Mouse (Mus musculus): Measurements from ENCODE around the gene Ift46. TPM values are rescaled to one million over a fixed set of nuclear protein-coding genes. Genes with fewer than 3 reads are reported as not detected.

The Ift46 gene
- polyA plus RNA-seq, 1 experiment = 132 TPM

DNA sequence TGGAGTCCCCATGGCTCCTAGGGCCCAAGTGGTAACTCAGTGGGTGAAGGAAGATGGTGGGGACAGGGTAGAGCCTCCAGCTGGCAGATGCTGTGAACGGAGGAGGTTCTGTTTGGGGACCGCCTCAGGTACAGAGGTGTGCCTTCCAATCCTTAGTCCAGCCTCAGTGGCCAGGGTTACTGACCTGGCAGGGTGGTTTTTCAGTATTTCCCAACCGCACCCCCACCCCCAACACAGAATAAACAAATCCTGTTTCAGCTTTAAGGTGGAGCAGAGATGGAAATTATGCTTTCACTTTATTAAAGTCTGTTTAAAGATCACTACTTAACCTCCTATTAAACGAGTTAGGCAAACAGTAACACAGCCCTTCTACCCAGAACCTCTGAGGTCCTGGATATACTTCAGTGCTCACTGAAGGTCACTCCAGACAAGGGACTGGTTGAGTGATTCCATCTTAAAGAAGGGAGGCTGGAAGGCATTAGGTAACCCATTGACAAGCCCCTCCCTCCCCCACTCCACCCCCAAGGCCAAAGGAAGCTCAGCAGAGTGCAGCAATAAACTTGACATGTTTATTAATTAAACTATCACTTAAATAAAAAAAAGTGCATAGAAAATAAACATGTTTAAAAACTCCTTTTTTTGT, 35.2 kb downstream of the Ift46 start, which contains the start of gene Ttc36:
Gene Ttc36 (minus strand): TSS at position 265 of the 643 bp plus-strand sequence.
- TF ChIP-seq POLR2A (IDR thresholded peaks at IDR 0.05; ENCODE audit: low read depth, low read length) (no peak), CTCF (IDR thresholded peaks at IDR 0.05; ENCODE audit: borderline replicate concordance, insufficient read depth, low read length) (no peak)
- Histone ChIP-seq H3K4me1 (ENCODE audit: control insufficient read depth, insufficient read depth, low read length) (no peaks in the 10 kb centered on the region), H3K27ac (ENCODE audit: insufficient read depth, low read length) (no peak within 1 kb of the TSS), H3K4me3 (ENCODE audit: insufficient read depth, low read length) (no peak within 1 kb of the TSS)

DNA sequence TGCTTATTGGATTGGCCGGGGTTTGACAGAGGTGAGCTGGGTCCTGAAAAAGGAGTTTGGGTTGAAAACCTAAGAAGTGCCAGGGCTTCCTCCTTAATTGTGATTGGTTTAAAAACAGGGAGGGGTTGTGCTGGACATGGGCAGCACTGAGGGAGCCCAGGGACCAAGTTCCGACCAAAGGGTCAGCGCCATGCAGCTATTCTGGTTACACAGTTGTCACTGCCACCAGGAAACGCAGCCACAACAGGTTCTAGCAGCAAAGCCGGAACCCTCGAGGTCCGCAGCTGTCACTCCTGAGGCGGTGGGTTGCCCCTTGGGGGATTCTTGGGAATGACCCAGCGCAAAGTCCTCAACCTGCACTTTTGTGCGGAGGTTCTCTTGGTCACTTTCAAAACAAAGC, 37.0 kb downstream of the Ift46 start:
- TF ChIP-seq CTCF (IDR thresholded peaks at IDR 0.05; ENCODE audit: borderline replicate concordance, insufficient read depth, low read length) (no peak), POLR2A (IDR thresholded peaks at IDR 0.05; ENCODE audit: low read depth, low read length) (no peak)
- Histone ChIP-seq H3K4me1 (ENCODE audit: control insufficient read depth, insufficient read depth, low read length) (no peaks in the 10 kb centered on the region), H3K4me3 (ENCODE audit: insufficient read depth, low read length) (no peak overlapping the region), H3K27ac (ENCODE audit: insufficient read depth, low read length) (no peak overlapping the region)

DNA sequence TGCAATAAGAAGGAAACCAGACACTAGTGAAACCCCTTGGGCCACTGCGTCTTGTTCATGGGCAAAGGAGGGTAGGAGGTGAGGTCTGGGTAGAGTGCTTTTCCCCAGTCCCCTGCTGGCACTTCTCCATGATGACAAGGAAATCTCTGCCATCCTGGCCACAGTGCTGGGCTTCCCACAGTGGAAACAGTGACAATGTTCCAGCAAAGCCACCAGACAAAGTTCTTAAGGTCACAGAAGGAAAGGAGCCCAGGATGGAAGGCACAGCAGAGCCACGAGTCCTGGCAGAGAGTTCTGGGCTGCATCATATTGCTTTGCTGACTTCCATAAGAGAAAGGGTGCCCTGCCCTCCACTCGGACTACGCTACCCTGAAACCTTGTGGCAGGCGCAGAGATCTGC, 37.8 kb downstream of the Ift46 start:
- TF ChIP-seq CTCF (IDR thresholded peaks at IDR 0.05; ENCODE audit: borderline replicate concordance, insufficient read depth, low read length) (no peak), POLR2A (IDR thresholded peaks at IDR 0.05; ENCODE audit: low read depth, low read length) (no peak)
- Histone ChIP-seq H3K4me1 (ENCODE audit: control insufficient read depth, insufficient read depth, low read length) (no peaks in the 10 kb centered on the region), H3K27ac (ENCODE audit: insufficient read depth, low read length) (no peak overlapping the region), H3K4me3 (ENCODE audit: insufficient read depth, low read length) (no peak overlapping the region)

DNA sequence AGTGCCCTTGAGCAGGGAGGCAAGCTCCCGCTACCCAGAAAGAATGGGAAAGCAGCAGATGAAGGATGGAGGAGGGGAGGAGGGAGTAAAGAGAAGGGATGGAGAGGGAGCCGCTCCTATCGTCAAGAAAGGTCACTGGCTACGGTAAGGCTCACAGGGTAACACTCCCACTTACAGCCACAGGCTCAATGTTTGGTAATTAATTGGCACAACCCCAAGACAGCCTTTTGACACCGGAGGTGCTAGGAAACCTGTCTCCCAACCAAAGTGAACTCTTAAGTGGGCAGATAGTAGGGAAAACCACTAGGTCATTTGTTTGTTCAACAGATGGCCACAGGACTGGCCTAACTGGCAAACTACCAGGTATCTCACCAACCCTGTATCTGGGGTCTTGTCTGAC, 39.4 kb downstream of the Ift46 start:
- TF ChIP-seq POLR2A (IDR thresholded peaks at IDR 0.05; ENCODE audit: low read depth, low read length) (no peak), CTCF (IDR thresholded peaks at IDR 0.05; ENCODE audit: borderline replicate concordance, insufficient read depth, low read length) (no peak)
- no peak overlapping the region for H3K4me3 ChIP-seq (ENCODE audit: insufficient read depth, low read length)
- H3K4me1 ChIP-seq (ENCODE audit: control insufficient read depth, insufficient read depth, low read length) = no peaks in the 10 kb centered on the region
- no peak overlapping the region for H3K27ac ChIP-seq (ENCODE audit: insufficient read depth, low read length)

DNA sequence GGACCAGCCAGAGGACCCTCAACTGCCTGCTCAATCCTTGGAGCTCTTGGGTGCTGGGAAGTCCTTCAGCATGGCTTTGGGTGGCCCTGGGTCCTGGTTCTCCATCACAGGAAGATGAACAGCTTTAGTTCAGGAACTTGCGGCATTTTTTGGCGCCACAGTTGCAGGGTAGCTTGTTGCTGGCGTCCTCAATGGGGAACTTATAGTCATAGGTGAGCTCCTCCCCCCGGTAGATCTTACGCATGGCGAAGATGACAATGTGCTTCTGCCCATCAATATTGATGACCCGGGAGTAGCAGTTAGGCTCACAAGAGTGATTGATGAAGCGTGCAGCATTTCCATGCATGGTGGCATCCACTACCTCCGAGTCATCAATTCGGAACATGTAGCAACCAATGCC, 40.1 kb downstream of the Ift46 start:
- Histone ChIP-seq H3K4me1 (ENCODE audit: control insufficient read depth, insufficient read depth, low read length) (no peaks in the 10 kb centered on the region), H3K27ac (ENCODE audit: insufficient read depth, low read length) (no peak overlapping the region), H3K4me3 (ENCODE audit: insufficient read depth, low read length) (no peak overlapping the region)
- TF ChIP-seq CTCF (IDR thresholded peaks at IDR 0.05; ENCODE audit: borderline replicate concordance, insufficient read depth, low read length) = no peak
- no peak for TF ChIP-seq POLR2A (IDR thresholded peaks at IDR 0.05; ENCODE audit: low read depth, low read length)

DNA sequence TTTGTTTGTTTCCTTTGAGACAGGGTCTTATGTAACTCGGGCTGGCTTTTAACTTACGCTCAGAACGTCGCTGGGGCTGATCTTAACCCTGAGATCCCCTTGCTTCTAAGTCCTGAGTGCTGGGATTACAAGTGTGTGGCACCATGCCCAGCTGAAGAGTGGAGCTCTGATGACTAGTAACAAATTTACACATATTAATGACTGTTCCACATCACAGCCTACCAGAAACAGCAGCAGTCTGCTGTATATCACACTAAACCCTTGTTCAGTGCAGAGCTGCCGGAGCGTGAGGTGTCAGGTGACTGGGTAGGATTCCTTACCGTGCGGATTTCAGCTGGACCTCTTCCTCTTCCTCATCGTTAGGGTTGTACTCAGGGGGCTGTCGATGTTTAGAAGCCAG, 42.6 kb downstream of the Ift46 start:
- H3K4me3 ChIP-seq (ENCODE audit: insufficient read depth, low read length) = no peak overlapping the region
- no peaks in the 10 kb centered on the region for H3K4me1 ChIP-seq (ENCODE audit: control insufficient read depth, insufficient read depth, low read length)
- TF ChIP-seq CTCF (IDR thresholded peaks at IDR 0.05; ENCODE audit: borderline replicate concordance, insufficient read depth, low read length) = no peak
- no peak for TF ChIP-seq POLR2A (IDR thresholded peaks at IDR 0.05; ENCODE audit: low read depth, low read length)
- H3K27ac ChIP-seq (ENCODE audit: insufficient read depth, low read length) = no peak overlapping the region

DNA sequence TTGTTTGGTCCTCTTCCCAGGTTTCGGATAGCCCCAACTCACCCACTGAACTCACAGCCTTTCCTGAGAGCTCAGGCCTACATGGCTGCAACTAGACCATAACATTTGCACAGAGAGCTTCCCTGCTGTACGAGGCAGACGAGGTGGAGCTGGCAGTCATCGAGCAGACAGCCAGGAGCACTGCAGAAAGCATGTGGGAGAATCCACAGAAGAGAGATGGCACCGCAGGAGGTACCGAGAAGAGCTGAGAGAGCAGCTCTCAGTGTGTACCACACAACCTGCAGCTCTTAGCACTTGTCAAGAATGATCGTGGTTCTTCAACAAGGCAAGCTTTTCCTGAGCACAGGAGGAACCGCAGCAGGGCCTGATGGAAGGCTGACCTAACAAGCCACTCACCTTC, 46.5 kb downstream of the Ift46 start:
- TF ChIP-seq CTCF (IDR thresholded peaks at IDR 0.05; ENCODE audit: borderline replicate concordance, insufficient read depth, low read length) (no peak), POLR2A (IDR thresholded peaks at IDR 0.05; ENCODE audit: low read depth, low read length) (no peak)
- no peak overlapping the region for H3K4me3 ChIP-seq (ENCODE audit: insufficient read depth, low read length)
- H3K4me1 ChIP-seq (ENCODE audit: control insufficient read depth, insufficient read depth, low read length) = no peaks in the 10 kb centered on the region
- no peak overlapping the region for H3K27ac ChIP-seq (ENCODE audit: insufficient read depth, low read length)

DNA sequence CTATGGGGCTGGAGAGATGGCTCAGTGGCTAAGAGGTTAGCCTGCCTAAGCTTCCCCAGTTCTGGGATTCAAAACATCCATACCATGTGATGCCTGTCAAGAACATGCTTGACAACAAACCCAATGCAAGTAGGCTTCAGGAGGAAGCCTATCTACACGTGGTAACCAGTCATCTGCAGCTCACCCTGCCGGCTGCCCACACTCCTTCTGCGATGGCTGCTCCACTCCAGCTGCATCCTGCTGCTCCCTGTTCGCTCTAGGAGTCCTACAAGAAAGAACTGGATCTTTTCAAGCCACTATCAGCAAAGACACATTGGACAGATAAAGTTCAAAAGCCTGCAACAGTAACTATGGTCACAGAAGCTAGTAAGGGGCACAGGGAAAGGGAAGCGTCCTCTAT, 49.8 kb downstream of the Ift46 start:
- no peak overlapping the region for H3K4me3 ChIP-seq (ENCODE audit: insufficient read depth, low read length)
- no peaks in the 10 kb centered on the region for H3K4me1 ChIP-seq (ENCODE audit: control insufficient read depth, insufficient read depth, low read length)
- no peak overlapping the region for H3K27ac ChIP-seq (ENCODE audit: insufficient read depth, low read length)
- TF ChIP-seq POLR2A (IDR thresholded peaks at IDR 0.05; ENCODE audit: low read depth, low read length) = no peak
- no peak for TF ChIP-seq CTCF (IDR thresholded peaks at IDR 0.05; ENCODE audit: borderline replicate concordance, insufficient read depth, low read length)

DNA sequence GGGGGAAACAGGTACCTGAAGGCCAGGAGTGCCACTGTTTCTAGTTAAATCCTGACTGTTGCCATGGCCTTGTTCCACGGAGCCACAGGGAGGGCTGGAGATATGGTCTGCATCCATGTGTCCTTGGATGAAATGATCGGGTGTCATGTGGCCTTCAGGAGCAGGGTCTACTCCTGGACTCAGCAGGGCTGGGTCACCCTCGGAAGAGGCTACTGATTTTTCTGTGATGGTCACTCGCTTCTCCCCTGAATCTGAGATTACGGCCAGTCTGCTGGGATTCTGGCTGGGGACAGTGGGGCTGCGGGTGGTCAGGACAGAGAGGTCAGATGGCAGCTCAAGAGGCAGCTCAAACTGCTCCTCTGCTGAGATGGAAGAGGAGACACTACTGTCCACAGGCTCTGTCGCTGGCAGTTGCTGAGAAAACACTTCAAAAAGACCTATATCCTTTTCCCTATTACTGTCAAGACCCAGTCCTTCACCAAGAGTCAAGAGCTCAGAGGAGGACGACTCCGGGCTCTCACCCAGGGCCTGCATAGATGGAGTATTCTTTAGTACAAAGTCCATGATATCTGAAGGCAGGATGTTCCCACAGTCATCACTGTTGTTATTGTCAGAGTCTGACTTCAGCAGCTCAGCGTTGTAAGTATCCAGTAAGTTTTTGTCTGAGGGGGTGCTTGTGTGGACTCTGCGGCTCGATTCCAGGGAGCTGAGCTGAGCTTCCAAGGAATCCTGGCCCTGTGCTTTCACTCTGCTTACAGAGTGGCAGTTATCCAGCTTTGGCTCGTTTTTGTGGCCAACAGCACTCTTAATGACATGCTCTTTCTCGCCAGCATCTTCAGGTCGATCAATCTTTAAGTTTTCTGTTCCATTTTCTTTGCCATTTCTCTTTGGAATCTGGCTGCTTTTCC, 52.5 kb downstream of the Ift46 start:
- H3K4me3 ChIP-seq (ENCODE audit: insufficient read depth, low read length) = no peak overlapping the region
- H3K4me1 ChIP-seq (ENCODE audit: control insufficient read depth, insufficient read depth, low read length) = no peaks in the 10 kb centered on the region
- TF ChIP-seq CTCF (IDR thresholded peaks at IDR 0.05; ENCODE audit: borderline replicate concordance, insufficient read depth, low read length) (no peak), POLR2A (IDR thresholded peaks at IDR 0.05; ENCODE audit: low read depth, low read length) (no peak)
- no peak overlapping the region for H3K27ac ChIP-seq (ENCODE audit: insufficient read depth, low read length)

DNA sequence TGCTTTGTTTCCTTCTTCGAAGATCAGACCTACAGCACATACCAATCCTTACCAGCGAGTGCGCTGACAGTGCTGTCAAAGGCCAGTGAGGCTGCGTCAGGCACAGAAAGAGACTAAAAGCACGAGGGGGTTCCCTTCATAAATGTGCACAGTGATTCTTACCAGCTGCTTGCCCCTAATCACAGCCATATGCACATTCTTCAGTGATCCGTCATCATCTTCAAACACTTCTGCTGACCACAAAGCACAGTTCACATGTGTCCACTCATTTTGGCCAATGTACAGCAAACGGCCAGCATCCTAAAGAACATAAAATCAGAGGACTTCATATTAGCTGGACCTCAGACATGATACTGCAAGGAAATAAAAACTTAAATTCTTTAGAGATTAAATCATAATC, 59.0 kb downstream of the Ift46 start:
- no peak overlapping the region for H3K4me3 ChIP-seq (ENCODE audit: insufficient read depth, low read length)
- H3K27ac ChIP-seq (ENCODE audit: insufficient read depth, low read length) = peak overlapping the region; percentile 21
- H3K4me1 ChIP-seq (ENCODE audit: control insufficient read depth, insufficient read depth, low read length) = peaks cover 19% of the 10 kb centered on the region
- TF ChIP-seq CTCF (IDR thresholded peaks at IDR 0.05; ENCODE audit: borderline replicate concordance, insufficient read depth, low read length) = no peak
- TF ChIP-seq POLR2A (IDR thresholded peaks at IDR 0.05; ENCODE audit: low read depth, low read length) = no peak

All from embryonic fibroblast, embryonic 13.5 days (primary cell).